Mouse (Mus musculus) liver, adult 2 months (tissue): ENCODE measurements at regions not wholly inside any gene's neighbourhood (a gene's known extent, or its start where the extent isn't known, plus 50 kb on each side); places are given as distances from the start of the nearest gene placed in this dataset.

Experiments used
- CTCF ChIP-seq: fragments of 200-500 bp; IDR thresholded peaks from 2 replicates; pipeline ENCODE4 v1.5.1; 2011; ENCODE audit warnings: low read depth, low read length, control low read depth
- POLR2A ChIP-seq: fragments of 200-500 bp; IDR thresholded peaks from 2 replicates; pipeline ENCODE4 v1.6.1; 2011; ENCODE audit warnings: low read length, control low read depth; ENCODE audit not compliant: insufficient read depth; ENCODE audit errors: extremely low read depth

GRCm38 (mm10) chr7:96006299-96006698 is 164.7 kb upstream of the Tenm4 start:
- TF ChIP-seq CTCF (no peak), POLR2A (no peak)
